Mouse (Mus musculus) testis, adult 2 months (tissue): Measurements from ENCODE around the gene Rad51ap1.

Experiments
- CTCF ChIP-seq: fragments of 200-500 bp; IDR thresholded peaks from 2 replicates; pipeline ENCODE4 v1.5.1; 2012; ENCODE audit warnings: low read depth, mild to moderate bottlenecking, inconsistent platforms, low read length, moderate library complexity; ENCODE audit not compliant: control insufficient read depth, insufficient read depth, insufficient replicate concordance
- POLR2A ChIP-seq: fragments of 200-500 bp; IDR thresholded peaks from 2 replicates; pipeline ENCODE4 v1.6.1; 2012; ENCODE audit warnings: low read depth, mild to moderate bottlenecking, inconsistent platforms, low read length, moderate library complexity; ENCODE audit not compliant: control insufficient read depth

GRCm38 (mm10) chr6:126877118-126877517, 62.3 kb downstream of the Rad51ap1 start:
- TF ChIP-seq POLR2A (no peak), CTCF (no peak)
